Mouse (Mus musculus): Measurements from ENCODE around the gene Nabp1.
"Not testable (repeated sequence)": the region's sequence is repeated elsewhere in the genome, so short reads cannot be mapped to it uniquely, and the experiment has no call there.

Nabp1 gene

GRCm38 (mm10) chr1:51480386-51480785, 2.2 kb upstream of the Nabp1 start:
- no peak for DNase-seq

- no peak for DNase-seq
These were observed 1.5 kb upstream of the Nabp1 start for GRCm38 (mm10) chr1:51479691-51480090.

- no peak for DNase-seq
These were observed 753 bp upstream of the Nabp1 start for GRCm38 (mm10) chr1:51479027-51479329.

GRCm38 (mm10) chr1:51477656-51478081, 556 bp downstream of the Nabp1 start:
- DNase-seq, result peak; percentile 60 to 84

- DNase-seq, result no peak
These were observed 1.8 kb downstream of the Nabp1 start for GRCm38 (mm10) chr1:51476405-51476804.

GRCm38 (mm10) chr1:51468077-51468476, 10.1 kb downstream of the Nabp1 start:
- peak in 1 of 2 experiments; percentile 47 for DNase-seq

- no peak for DNase-seq
These were observed 11.0 kb downstream of the Nabp1 start for GRCm38 (mm10) chr1:51467181-51467580.

GRCm38 (mm10) chr1:51466385-51466784, 11.8 kb downstream of the Nabp1 start:
- peak in 1 of 2 experiments; percentile 38 for DNase-seq

- peak; percentile 38 to 42 for DNase-seq
These were observed 12.9 kb downstream of the Nabp1 start for GRCm38 (mm10) chr1:51465285-51465684.

GRCm38 (mm10) chr1:51463038-51463437, 15.2 kb downstream of the Nabp1 start:
- DNase-seq, result no peak

- DNase-seq, result peak; percentile 53 to 59
These were observed 19.3 kb downstream of the Nabp1 start for GRCm38 (mm10) chr1:51458731-51459450.

- no peak for DNase-seq
These were observed 20.1 kb downstream of the Nabp1 start for GRCm38 (mm10) chr1:51458089-51458488.

GRCm38 (mm10) chr1:51457249-51457648, 21.0 kb downstream of the Nabp1 start:
- DNase-seq, result no peak

- DNase-seq, result no peak
These were observed 29.4 kb downstream of the Nabp1 start for GRCm38 (mm10) chr1:51448789-51449188.

- DNase-seq, result peak; percentile 23 to 54
These were observed 32.3 kb downstream of the Nabp1 start for GRCm38 (mm10) chr1:51445854-51446460.

GRCm38 (mm10) chr1:51445161-51445853, 32.9 kb downstream of the Nabp1 start:
- DNase-seq, result no peak

GRCm38 (mm10) chr1:51429775-51430174, 48.5 kb downstream of the Nabp1 start:
- DNase-seq, result no peak

GRCm38 (mm10) chr1:51426298-51426697, 51.9 kb downstream of the Nabp1 start:
- DNase-seq, result no peak

- not testable (repeated sequence) for DNase-seq
These were observed 57.2 kb downstream of the Nabp1 start for GRCm38 (mm10) chr1:51421029-51421428.

GRCm38 (mm10) chr1:51418753-51419152, 59.5 kb downstream of the Nabp1 start:
- no peak for DNase-seq
